Mouse (Mus musculus) kidney, embryonic 15.5 days (tissue): ENCODE measurements around the gene Myocd. TPM values are rescaled to one million over a fixed set of nuclear protein-coding genes. Genes with fewer than 3 reads are reported as not detected.

Experiments used
- ATAC-seq: fragments of 200-750 bp; cut with Nextera tagmentation; replicated peaks from 2 replicates; pipeline ENCODE4 v1.8.0; 2017; ENCODE audit warnings: moderate TSS enrichment; ENCODE audit not compliant: low FRiP score
- H3K27ac ChIP-seq: fragments of 300-500 bp; sonication (generic); 2 replicates; pipeline ENCODE4 v1.5.1; 2015; ENCODE audit warnings: mild to moderate bottlenecking, inconsistent platforms
- H3K27me3 ChIP-seq: fragments of 300-500 bp; sonication (generic); 2 replicates; pipeline ENCODE4 v1.6.1; 2015; ENCODE audit warnings: inconsistent platforms
- H3K36me3 ChIP-seq: fragments of 300-500 bp; sonication (generic); 2 replicates; pipeline ENCODE4 v1.6.1; 2015; ENCODE audit warnings: inconsistent platforms
- H3K4me1 ChIP-seq: fragments of 300-500 bp; sonication (generic); 2 replicates; pipeline ENCODE4 v1.6.1; 2015; ENCODE audit warnings: inconsistent platforms
- H3K4me2 ChIP-seq: fragments of 300-500 bp; sonication (generic); 2 replicates; pipeline ENCODE4 v1.6.1; 2015; ENCODE audit warnings: moderate library complexity, mild to moderate bottlenecking, inconsistent platforms
- H3K4me3 ChIP-seq: fragments of 300-500 bp; sonication (generic); replicated peaks from 2 replicates; pipeline ENCODE4 v1.5.1; 2015; ENCODE audit warnings: mild to moderate bottlenecking, inconsistent platforms
- H3K9ac ChIP-seq: fragments of 300-500 bp; sonication (generic); 2 replicates; pipeline ENCODE4 v1.6.1; 2015; ENCODE audit warnings: mild to moderate bottlenecking, inconsistent platforms
- H3K9me3 ChIP-seq: fragments of 300-500 bp; sonication (generic); replicated peaks from 2 replicates; pipeline ENCODE4 v1.6.1; 2016; ENCODE audit warnings: inconsistent platforms
- WGBS: fragments of 180-500 bp; shearing (Covaris S2); methylation state at CpG from one replicate; pipeline ENCODE4 v1.1.7; 2015; ENCODE audit warnings: mixed read lengths; 5-methylcytosine and 5-hydroxymethylcytosine counted together
- polyA plus RNA-seq: library from polyadenylated mRNA; unstranded; fragments of >200 nt; fragmentation: Nextera tagmentation; extraction: Ambion mirVana; gene quantifications from 2 replicates; pipeline ENCODE4 v1.2.1, GENCODE M21; 2015

The Myocd gene
- polyA plus RNA-seq, 1 experiment from 2014 or later, result 12.4 TPM

DNA sequence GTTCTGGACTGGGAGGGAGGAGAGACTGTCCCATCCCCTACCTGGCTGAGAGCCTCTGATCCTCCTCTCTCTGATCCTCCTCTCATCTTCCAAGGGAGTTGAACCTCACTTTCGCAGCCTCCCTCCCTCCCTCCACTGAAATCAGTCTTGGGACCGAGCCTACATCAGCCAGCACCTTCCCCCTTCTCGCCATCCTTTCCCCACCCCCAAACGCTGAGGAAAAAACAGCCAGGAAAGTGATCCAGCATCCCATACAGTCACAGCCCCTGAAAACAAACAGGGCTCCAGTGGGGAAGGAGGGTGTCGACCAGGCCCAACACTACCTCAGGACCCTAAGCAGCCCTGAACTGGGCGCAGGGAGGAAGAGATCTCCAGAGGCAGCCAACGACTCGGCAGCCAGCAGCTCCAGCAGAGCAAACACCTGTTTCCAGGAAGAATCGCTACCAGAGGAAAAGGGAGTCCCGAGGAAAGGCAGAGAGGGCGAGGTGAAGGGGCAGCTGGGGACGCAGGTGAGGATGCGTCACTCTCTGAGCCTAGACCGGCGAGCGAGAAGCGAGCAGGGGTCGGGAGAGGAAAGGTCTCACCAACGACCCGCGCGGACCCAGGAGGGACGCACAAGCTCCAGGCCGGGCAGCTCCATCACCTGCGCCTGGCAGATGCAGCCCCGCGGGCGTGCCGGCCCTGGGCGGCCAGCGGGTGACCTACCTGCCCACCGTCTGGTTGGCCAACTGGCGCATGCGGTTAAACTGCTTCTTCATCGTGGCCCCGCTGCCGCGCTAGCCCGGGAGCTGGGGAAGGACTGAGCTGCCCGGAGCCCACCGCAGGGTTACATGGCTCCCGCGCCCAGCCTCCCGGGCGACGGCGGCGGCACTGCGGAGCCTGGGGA lies 107.7 kb downstream of the Myocd start:
- peak; percentile 88 for ATAC-seq
- peak overlapping the region; percentile 86 for H3K4me3 ChIP-seq
- peaks cover 17% of the 10 kb centered on the region; the same call in 1 of the 2 replicates for H3K27me3 ChIP-seq
- no peaks in the 10 kb centered on the region for H3K36me3 ChIP-seq
- H3K9ac ChIP-seq, result peak overlapping the region; percentile 82
- peaks cover 17% of the 10 kb centered on the region for H3K4me1 ChIP-seq
- H3K9me3 ChIP-seq, result no peaks in the 10 kb centered on the region
- H3K4me2 ChIP-seq, result peak overlapping the region; percentile 86
- H3K27ac ChIP-seq, result no peak overlapping the region
- WGBS, result under 1% methylated on average over 49 of the region's 49 CpGs

DNA sequence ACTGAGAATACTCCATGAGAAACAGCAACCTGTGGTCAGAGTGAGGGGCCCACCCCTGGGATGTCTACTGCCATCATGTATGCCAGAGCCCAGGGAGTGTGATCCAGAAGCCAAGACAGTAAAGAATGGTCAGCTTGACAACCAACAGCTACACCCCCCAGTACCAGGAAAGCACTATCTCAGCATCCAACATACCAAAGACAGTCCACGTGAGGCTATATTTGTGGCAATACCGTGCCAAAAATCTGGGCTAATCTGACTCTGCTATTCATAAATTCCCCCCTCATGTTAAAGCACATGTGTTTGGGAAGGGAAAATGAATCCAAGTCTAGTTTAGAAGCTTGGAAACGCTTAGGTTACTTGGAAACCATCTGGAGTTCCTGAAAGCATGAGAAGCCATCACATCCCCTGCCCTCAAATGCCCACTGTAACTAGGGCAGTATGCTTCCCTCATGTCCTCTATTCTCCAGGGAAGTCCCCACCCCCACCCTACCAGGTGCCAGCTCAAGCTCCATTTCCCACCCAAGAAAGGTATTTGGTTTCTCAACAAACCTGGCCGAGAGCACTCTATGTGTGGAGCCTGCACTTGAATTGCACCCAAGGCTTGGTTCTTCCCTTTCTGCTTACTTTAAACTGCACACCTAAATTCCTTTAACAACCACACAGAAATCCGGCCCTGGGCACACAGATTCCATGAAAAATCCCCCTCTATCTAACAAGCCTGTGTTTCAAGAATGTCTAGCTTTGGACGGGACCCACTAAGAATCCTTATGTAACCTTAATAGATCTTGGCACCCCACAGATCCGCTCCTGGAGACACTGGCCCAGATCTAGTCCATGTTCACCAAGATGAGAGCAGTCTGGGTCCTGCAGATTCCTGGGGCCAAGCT lies 108.6 kb downstream of the Myocd start:
- H3K4me1 ChIP-seq, result peaks cover 17% of the 10 kb centered on the region
- H3K4me2 ChIP-seq, result peak overlapping the region; percentile 86
- peak overlapping the region; percentile 86 for H3K4me3 ChIP-seq
- H3K27me3 ChIP-seq, result peaks cover 10% of the 10 kb centered on the region; the same call in 1 of the 2 replicates
- no peak for ATAC-seq
- no peaks in the 10 kb centered on the region for H3K36me3 ChIP-seq
- peak overlapping the region; percentile 82; the same call in 1 of the 2 replicates for H3K9ac ChIP-seq
- H3K27ac ChIP-seq, result no peak overlapping the region
- WGBS, result 63% methylated on average over 7 of the region's 7 CpGs
- no peaks in the 10 kb centered on the region for H3K9me3 ChIP-seq

DNA sequence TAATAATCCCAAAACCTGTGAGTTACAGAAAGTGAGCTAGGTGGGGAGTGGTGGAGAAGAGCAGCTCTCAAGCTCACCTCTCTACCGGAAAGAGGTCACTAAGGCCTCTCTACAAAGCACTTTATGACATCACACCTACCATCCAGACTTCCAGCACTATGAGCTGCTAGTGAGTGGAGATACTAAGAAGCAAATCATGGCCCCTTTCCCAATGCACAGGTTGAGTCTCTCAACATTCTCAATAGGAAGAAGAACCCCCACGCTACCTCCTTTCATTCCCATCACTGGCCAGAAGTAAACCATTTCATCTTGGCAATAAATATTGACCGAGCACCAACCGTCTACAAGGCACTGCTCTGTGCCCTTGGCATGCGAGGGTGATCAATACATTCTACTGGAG lies 110.0 kb downstream of the Myocd start, which contains the start of gene 1700086D15Rik:
Gene 1700086D15Rik (minus strand): TSS at position 101 of the 400 bp plus-strand sequence.
- Histone ChIP-seq H3K36me3 (no peaks in the 10 kb centered on the region), H3K27me3 (peaks cover 10% of the 10 kb centered on the region; the same call in 1 of the 2 replicates), H3K4me3 (no peak within 1 kb of the TSS), H3K27ac (no peak within 1 kb of the TSS), H3K9me3 (no peaks in the 10 kb centered on the region), H3K9ac (no peak within 1 kb of the TSS), H3K4me1 (peaks cover 17% of the 10 kb centered on the region), H3K4me2 (no peak within 1 kb of the TSS)
- ATAC-seq, result no peak
- WGBS, result 87% methylated on average over 5 of the region's 5 CpGs

DNA sequence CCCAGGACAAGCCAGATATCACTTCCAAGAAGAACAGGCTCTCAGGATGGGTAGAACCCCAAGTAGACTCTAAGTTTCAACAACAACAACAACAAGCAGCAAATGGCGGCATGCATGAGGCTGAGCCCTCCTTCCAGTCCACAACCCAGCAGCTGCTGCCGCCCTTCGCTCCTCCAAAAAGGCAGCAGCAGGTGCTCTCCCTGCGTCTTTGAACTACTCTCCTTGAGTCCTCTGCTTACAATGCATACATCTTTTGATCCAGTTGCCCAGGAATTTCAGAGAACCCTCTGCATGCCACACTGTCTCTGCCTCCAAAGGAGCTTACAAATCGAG lies 111.2 kb downstream of the Myocd start:
- no peak overlapping the region for H3K4me3 ChIP-seq
- ATAC-seq, result no peak
- no peak overlapping the region for H3K4me2 ChIP-seq
- H3K4me1 ChIP-seq, result peaks cover 17% of the 10 kb centered on the region
- H3K27me3 ChIP-seq, result peaks cover 10% of the 10 kb centered on the region; the same call in 1 of the 2 replicates
- no peak overlapping the region for H3K9ac ChIP-seq
- H3K9me3 ChIP-seq, result no peaks in the 10 kb centered on the region
- H3K36me3 ChIP-seq, result no peaks in the 10 kb centered on the region
- WGBS, result 95% methylated on average over 5 of the region's 5 CpGs
- H3K27ac ChIP-seq, result no peak overlapping the region

DNA sequence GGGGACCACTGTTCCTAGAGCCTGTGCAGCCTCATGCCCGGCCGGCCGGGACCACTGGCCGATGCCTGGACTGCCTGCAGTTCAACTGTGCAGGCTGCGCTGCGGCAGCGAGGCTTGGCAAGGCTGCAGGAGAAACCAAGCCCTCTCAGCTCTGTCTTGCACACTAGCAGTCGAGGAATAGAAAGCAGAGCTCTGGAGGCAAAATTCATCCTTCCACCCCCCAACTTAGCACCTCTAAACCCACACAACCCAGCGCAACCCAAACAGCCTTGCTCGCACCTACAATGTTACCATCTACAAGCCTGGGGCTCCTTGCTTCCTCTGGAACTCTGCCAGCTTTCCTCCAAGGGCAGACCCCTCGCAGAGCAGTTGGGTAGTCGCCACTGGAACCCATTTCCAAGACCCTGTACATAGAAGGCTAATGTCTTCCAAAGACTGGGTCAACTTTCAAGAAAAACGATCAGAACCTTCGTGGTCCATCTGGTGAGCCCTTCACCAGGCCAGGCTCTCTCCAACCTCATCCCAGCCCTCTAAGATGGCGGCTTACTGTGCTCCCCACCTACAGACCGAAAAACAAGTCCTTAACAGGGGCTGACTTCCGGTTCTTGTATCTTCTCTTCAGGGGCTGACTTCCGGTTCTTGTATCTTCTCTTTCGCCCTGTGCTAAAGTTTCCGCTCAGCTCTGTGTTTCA lies 111.7 kb downstream of the Myocd start:
- H3K27ac ChIP-seq, result no peak overlapping the region
- no peak for ATAC-seq
- peaks cover 10% of the 10 kb centered on the region; the same call in 1 of the 2 replicates for H3K27me3 ChIP-seq
- no peak overlapping the region for H3K4me2 ChIP-seq
- no peaks in the 10 kb centered on the region for H3K9me3 ChIP-seq
- no peak overlapping the region for H3K4me3 ChIP-seq
- 89% methylated on average over 20 of the region's 20 CpGs for WGBS
- peaks cover 17% of the 10 kb centered on the region for H3K4me1 ChIP-seq
- no peaks in the 10 kb centered on the region for H3K36me3 ChIP-seq
- no peak overlapping the region for H3K9ac ChIP-seq

DNA sequence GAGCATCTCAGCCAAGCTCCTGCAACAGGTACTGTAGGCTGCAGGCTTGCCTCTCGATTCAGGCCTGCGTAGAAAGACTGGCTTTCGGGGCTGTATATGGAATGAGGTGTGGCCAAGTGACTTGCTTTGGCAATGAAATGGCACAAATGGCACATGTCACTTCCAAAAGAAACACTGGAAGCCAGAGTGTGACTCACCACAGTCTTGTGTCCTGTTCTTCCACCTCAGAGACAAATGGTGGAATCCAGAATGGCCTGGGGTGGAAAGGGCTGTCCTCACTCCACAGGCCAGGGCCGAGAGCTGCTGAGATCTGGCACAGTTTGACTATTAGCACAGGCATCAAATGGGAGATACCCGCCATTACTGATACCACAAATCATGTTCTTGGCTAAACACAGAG lies 116.8 kb downstream of the Myocd start:
- no peak for ATAC-seq
- Histone ChIP-seq H3K9ac (no peak overlapping the region), H3K27me3 (no peaks in the 10 kb centered on the region), H3K9me3 (no peaks in the 10 kb centered on the region), H3K4me3 (no peak overlapping the region), H3K4me2 (no peak overlapping the region), H3K36me3 (no peaks in the 10 kb centered on the region), H3K27ac (no peak overlapping the region), H3K4me1 (peaks cover 11% of the 10 kb centered on the region)
- whole genome bisulfite sequencing, result 77% methylated on average over 5 of the region's 5 CpGs

DNA sequence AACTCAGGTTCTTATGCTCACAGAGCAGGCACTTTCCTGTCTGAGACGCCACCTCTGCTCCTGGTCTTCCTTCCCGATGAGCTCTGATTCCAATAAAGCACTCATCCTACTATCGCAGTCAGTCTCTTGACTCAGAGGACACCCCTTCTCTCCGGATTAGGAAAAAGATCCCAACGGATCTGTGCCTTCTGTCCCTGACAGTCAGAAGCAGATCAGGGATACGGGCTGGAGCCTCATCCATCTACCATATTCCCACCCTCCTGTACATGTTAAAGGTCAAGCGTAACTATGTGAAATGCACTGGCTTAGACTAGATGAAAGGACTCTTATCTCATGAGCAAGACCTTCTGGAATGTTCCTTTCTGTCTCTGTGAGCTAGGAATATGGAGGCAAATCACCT lies 121.3 kb downstream of the Myocd start:
- Histone ChIP-seq H3K9me3 (no peaks in the 10 kb centered on the region), H3K27me3 (no peaks in the 10 kb centered on the region), H3K9ac (no peak overlapping the region), H3K27ac (no peak overlapping the region), H3K4me3 (no peak overlapping the region), H3K4me1 (peaks cover 5% of the 10 kb centered on the region; the same call in 1 of the 2 replicates), H3K36me3 (no peaks in the 10 kb centered on the region), H3K4me2 (no peak overlapping the region)
- no peak for ATAC-seq
- WGBS, result 86% methylated on average over 7 of the region's 7 CpGs

DNA sequence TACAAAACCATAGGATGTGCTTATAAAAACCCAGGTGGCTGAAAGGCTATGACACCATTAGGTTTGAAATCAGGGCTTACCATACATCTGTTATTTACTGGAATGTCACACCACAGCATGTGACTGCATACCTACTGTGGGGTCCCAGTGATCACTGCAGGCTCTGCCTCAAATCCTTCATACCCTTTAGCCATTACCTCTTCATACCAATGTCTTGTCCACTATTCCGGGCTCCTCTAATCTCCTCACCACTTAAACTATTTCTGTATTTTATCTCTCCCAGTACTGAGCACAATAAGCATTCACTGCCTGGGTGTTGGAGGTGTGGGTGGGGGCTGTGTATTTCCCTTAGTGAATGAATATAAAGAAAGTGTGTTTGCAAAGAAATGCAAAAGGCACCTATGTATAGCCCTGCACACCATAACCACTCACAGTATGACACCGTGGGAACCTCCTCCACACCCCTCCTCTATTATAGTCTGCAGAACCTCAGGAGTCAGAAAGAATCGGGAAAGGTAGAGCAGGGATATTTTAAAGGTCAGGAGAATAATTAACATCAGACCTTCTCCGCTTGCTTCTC lies 126.9 kb downstream of the Myocd start:
- H3K4me1 ChIP-seq, result no peaks in the 10 kb centered on the region; the same call in 1 of the 2 replicates
- no peak overlapping the region for H3K4me3 ChIP-seq
- H3K36me3 ChIP-seq, result no peaks in the 10 kb centered on the region
- H3K27ac ChIP-seq, result no peak overlapping the region
- no peak overlapping the region for H3K4me2 ChIP-seq
- 69% methylated on average over 4 of the region's 4 CpGs for WGBS
- H3K9ac ChIP-seq, result no peak overlapping the region
- no peaks in the 10 kb centered on the region for H3K27me3 ChIP-seq
- ATAC-seq, result no peak
- no peaks in the 10 kb centered on the region for H3K9me3 ChIP-seq

DNA sequence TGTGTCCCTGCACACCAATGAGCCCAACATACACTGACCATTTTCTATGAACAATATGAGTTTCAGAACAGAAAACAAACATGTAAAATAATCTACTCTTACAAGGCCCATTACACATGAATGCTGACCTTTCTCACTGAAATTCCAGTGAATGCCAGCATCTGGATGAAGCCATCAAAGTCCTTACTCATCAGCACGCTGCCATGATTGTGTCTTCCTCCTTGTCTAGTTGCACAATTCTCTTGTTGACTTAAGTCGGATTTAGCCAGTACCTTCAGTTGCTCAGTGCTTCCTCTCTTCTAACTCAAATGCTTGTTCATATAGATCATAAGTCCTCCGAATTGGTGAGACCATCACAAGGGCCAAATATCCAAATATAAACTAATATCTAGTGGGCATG lies 130.8 kb downstream of the Myocd start:
- no peaks in the 10 kb centered on the region; the same call in 1 of the 2 replicates for H3K4me1 ChIP-seq
- H3K9ac ChIP-seq, result no peak overlapping the region
- no peaks in the 10 kb centered on the region for H3K9me3 ChIP-seq
- H3K4me3 ChIP-seq, result no peak overlapping the region
- H3K27me3 ChIP-seq, result no peaks in the 10 kb centered on the region
- no peaks in the 10 kb centered on the region for H3K36me3 ChIP-seq
- no peak for ATAC-seq
- WGBS, result 92% methylated on average over 3 of the region's 3 CpGs
- no peak overlapping the region for H3K4me2 ChIP-seq
- no peak overlapping the region for H3K27ac ChIP-seq

DNA sequence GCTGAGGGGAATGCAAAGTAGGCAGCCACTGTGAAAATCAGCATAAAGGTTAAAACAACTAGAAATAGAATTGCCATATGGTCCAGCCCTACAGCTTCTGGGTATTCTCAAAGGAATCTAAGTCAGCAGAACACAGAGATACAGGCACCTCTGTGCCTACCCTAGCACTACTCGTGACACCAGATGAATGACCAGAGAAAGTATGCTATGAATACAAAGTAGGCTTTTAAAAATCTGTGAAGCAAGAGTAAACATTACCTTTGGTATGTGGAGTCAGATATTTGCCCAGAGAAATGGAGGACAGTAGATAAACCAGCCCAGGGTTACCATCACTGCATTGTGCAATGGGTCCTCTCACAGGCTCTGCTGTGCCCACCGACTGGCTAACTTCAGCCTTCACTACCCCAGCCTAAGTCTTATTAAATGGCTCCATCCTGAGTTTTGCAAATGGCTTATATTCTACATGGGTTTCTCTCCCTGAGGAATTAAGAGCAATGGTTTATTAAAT lies 132.6 kb downstream of the Myocd start:
- H3K9ac ChIP-seq, result no peak overlapping the region
- WGBS, result 84% methylated on average over 2 of the region's 2 CpGs
- H3K27ac ChIP-seq, result no peak overlapping the region
- H3K4me1 ChIP-seq, result no peaks in the 10 kb centered on the region; the same call in 1 of the 2 replicates
- H3K4me3 ChIP-seq, result no peak overlapping the region
- no peak overlapping the region for H3K4me2 ChIP-seq
- no peak for ATAC-seq
- H3K9me3 ChIP-seq, result no peaks in the 10 kb centered on the region
- no peaks in the 10 kb centered on the region for H3K36me3 ChIP-seq
- no peaks in the 10 kb centered on the region for H3K27me3 ChIP-seq

DNA sequence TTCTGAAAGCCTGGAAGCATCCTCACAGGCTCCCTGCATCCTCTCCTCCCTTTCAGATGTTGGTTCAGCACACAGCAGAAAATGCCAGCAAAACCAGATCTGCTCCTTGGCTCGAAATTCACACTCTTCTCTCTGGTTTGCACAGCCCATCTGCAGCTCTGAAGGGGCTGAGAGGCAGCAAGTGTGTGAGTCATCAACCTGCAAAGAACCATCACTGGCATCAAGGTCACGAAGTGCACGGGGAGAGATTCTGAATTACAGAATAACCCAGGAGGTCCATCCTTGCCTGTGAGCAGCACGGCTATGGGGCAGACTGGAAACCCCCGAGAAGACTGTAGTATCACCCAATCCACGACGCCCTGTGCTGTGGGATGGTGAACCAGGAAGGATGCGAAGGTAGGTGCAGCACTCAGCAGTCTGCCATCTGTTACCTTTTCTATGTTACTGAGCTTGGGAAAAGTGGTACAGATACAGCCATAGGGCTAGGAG lies 134.5 kb downstream of the Myocd start:
- Histone ChIP-seq H3K27me3 (no peaks in the 10 kb centered on the region), H3K36me3 (no peaks in the 10 kb centered on the region), H3K4me1 (peaks cover 3% of the 10 kb centered on the region; the same call in 1 of the 2 replicates), H3K4me3 (no peak overlapping the region), H3K9ac (no peak overlapping the region), H3K9me3 (no peaks in the 10 kb centered on the region), H3K27ac (no peak overlapping the region), H3K4me2 (no peak overlapping the region)
- no peak for ATAC-seq
- 79% methylated on average over 8 of the region's 8 CpGs for WGBS
